Mouse (Mus musculus): ENCODE results near the gene AI481877. TPM values are rescaled to one million over a fixed set of nuclear protein-coding genes. Genes with fewer than 3 reads are reported as not detected.

Gene AI481877
- total and polyA plus RNA-seq, 3 experiments: not detected

- peaks cover 0 to 16% of the 10 kb centered on the region in 2 experiments; a peak in 2 of 4 replicates for H3K4me1 ChIP-seq (ENCODE audit: control insufficient read depth in 1 of 2, insufficient read depth in 2 of 2)
- DNase-seq (ENCODE audit: extremely low read depth): no peak
- in situ Hi-C loops (cut with MboI; ENCODE audit: low pct_ligation_motif_present, low pct_unique_long_range_greater_than_20kb, low sequenced_read_pairs): loop anchor here (10.0 kb wide), 1 partner anchor 46 kb away; no protein-coding TSS in a partner anchor
- TF ChIP-seq JUND (conservative IDR thresholded peaks at IDR 0.05; ENCODE audit: low read depth, low read length) (no peak), ZC3H11A (IDR thresholded peaks at IDR 0.05; ENCODE audit: low read depth, low read length) (no peak), SIN3A (IDR thresholded peaks at IDR 0.05; ENCODE audit: low read length) (no peak), MXI1 (IDR thresholded peaks at IDR 0.05; ENCODE audit: low read depth, low read length) (no peak), RAD21 (IDR thresholded peaks at IDR 0.05; ENCODE audit: low read depth, low read length) (no peak), EP300 (IDR thresholded peaks at IDR 0.05; ENCODE audit: low read length) (no peak), TCF12 (IDR thresholded peaks at IDR 0.05; ENCODE audit: low read depth, low read length) (no peak), TBP (conservative IDR thresholded peaks at IDR 0.05; ENCODE audit: low read depth, low read length) (no peak), CHD2 (IDR thresholded peaks at IDR 0.05; ENCODE audit: low read length) (no peak), NRF1 (IDR thresholded peaks at IDR 0.05; ENCODE audit: low read depth, low read length) (no peak), RCOR1 (conservative IDR thresholded peaks at IDR 0.05; ENCODE audit: low read depth, low read length) (no peak), ELF1 (IDR thresholded peaks at IDR 0.05; ENCODE audit: low read depth, low read length) (no peak), JUN (IDR thresholded peaks at IDR 0.05; ENCODE audit: insufficient read depth, low read depth, low read length) (no peak), E2F4 (IDR thresholded peaks at IDR 0.05; ENCODE audit: insufficient replicate concordance, low read depth, low read length) (no peak), CHD1 (IDR thresholded peaks at IDR 0.05; ENCODE audit: low read depth, low read length) (no peak), CTCF (conservative IDR thresholded peaks at IDR 0.05 in 1 of 2, IDR thresholded peaks at IDR 0.05 in 1 of 2; ENCODE audit: low read depth in 2 of 2, low read length in 2 of 2) (no peak), NELFE (IDR thresholded peaks at IDR 0.05; ENCODE audit: low read depth, low read length) (no peak), ETS1 (conservative IDR thresholded peaks at IDR 0.05; ENCODE audit: low read depth, low read length) (no peak)
- H3K9ac ChIP-seq (ENCODE audit: insufficient read depth, low read depth): no peak overlapping the region
- dilution Hi-C loops (cut with MboI; ENCODE audit: extremely low pct_ligation_motif_present, extremely low pct_unique_long_range_greater_than_20kb, low sequenced_read_pairs): no loop called here
- no peaks in the 10 kb centered on the region for H3K27me3 ChIP-seq (replicated peaks)
- peaks cover 4% of the 10 kb centered on the region for H3K79me2 ChIP-seq (replicated peaks; ENCODE audit: control insufficient read depth, extremely low read depth, insufficient read depth, poor library complexity, severe bottlenecking)
- H3K4me2 ChIP-seq (ENCODE audit: insufficient read depth, low read depth, poor library complexity, severe bottlenecking): no peak overlapping the region
- H3K4me3 ChIP-seq (replicated peaks in 1 of 3; ENCODE audit: low read depth in 2 of 3, low read length in 2 of 3, poor library complexity in 1 of 3): no peak overlapping the region
- no peaks in the 10 kb centered on the region for H3K9me3 ChIP-seq (replicated peaks; ENCODE audit: low read length)
- no peak overlapping the region for H3K27ac ChIP-seq (ENCODE audit: insufficient read depth, low read depth)
- no peaks in the 10 kb centered on the region for H3K36me3 ChIP-seq (replicated peaks in 1 of 2; ENCODE audit: control insufficient read depth in 1 of 2, insufficient read depth in 1 of 2, low read length in 1 of 2)
Observed at GRCm38 (mm10) chr4:58998688-58999087, 140.1 kb downstream of the AI481877 start.

- in situ Hi-C loops (cut with MboI; ENCODE audit: low pct_ligation_motif_present, low pct_unique_long_range_greater_than_20kb, low sequenced_read_pairs): loop anchor here (10.0 kb wide), 1 partner anchor 48 kb away; no protein-coding TSS in a partner anchor
- no peak for DNase-seq (ENCODE audit: extremely low read depth)
- H3K9ac ChIP-seq (ENCODE audit: insufficient read depth, low read depth): no peak overlapping the region
- dilution Hi-C loops (cut with MboI; ENCODE audit: extremely low pct_ligation_motif_present, extremely low pct_unique_long_range_greater_than_20kb, low sequenced_read_pairs): no loop called here
- H3K4me2 ChIP-seq (ENCODE audit: insufficient read depth, low read depth, poor library complexity, severe bottlenecking): no peak overlapping the region
- no peaks in the 10 kb centered on the region for H3K79me2 ChIP-seq (replicated peaks; ENCODE audit: control insufficient read depth, extremely low read depth, insufficient read depth, poor library complexity, severe bottlenecking)
- no peak overlapping the region for H3K27ac ChIP-seq (ENCODE audit: insufficient read depth, low read depth)
- TF ChIP-seq SMC3 (IDR thresholded peaks at IDR 0.05; ENCODE audit: low read depth, low read length) (no peak), ZKSCAN1 (IDR thresholded peaks at IDR 0.05; ENCODE audit: borderline replicate concordance, low read depth, low read length) (no peak), CHD1 (IDR thresholded peaks at IDR 0.05; ENCODE audit: low read depth, low read length) (no peak), MEF2A (IDR thresholded peaks at IDR 0.05; ENCODE audit: borderline replicate concordance, low read depth, low read length) (no peak), MAX (IDR thresholded peaks at IDR 0.05; ENCODE audit: low read length) (no peak), JUN (IDR thresholded peaks at IDR 0.05; ENCODE audit: insufficient read depth, low read depth, low read length) (no peak), TCF12 (IDR thresholded peaks at IDR 0.05; ENCODE audit: low read depth, low read length) (no peak), ZNF384 (IDR thresholded peaks at IDR 0.05; ENCODE audit: low read depth, low read length) (no peak), MXI1 (IDR thresholded peaks at IDR 0.05; ENCODE audit: low read depth, low read length) (no peak), RAD21 (IDR thresholded peaks at IDR 0.05; ENCODE audit: low read depth, low read length) (no peak), ETS1 (conservative IDR thresholded peaks at IDR 0.05; ENCODE audit: low read depth, low read length) (no peak), POLR2AphosphoS2 (IDR thresholded peaks at IDR 0.05; ENCODE audit: low read depth, low read length) (no peak), POLR2A (IDR thresholded peaks at IDR 0.05; ENCODE audit: low read depth, low read length) (no peak)
- no peaks in the 10 kb centered on the region for H3K36me3 ChIP-seq (replicated peaks in 1 of 2; ENCODE audit: control insufficient read depth in 1 of 2, insufficient read depth in 1 of 2, low read length in 1 of 2)
- peaks cover 0 to 14% of the 10 kb centered on the region in 2 experiments; a peak in 2 of 4 replicates for H3K4me1 ChIP-seq (ENCODE audit: control insufficient read depth in 1 of 2, insufficient read depth in 2 of 2)
- no peak overlapping the region for H3K4me3 ChIP-seq (replicated peaks in 1 of 3; ENCODE audit: low read depth in 2 of 3, low read length in 2 of 3, poor library complexity in 1 of 3)
- H3K9me3 ChIP-seq (replicated peaks; ENCODE audit: low read length): no peaks in the 10 kb centered on the region
- H3K27me3 ChIP-seq (replicated peaks): no peaks in the 10 kb centered on the region
Observed at GRCm38 (mm10) chr4:58997081-58997480, 141.7 kb downstream of the AI481877 start.

Data from CH12.LX (cell line).